Mouse (Mus musculus): Measurements from ENCODE around the gene Drg2.

Gene Drg2

DNA sequence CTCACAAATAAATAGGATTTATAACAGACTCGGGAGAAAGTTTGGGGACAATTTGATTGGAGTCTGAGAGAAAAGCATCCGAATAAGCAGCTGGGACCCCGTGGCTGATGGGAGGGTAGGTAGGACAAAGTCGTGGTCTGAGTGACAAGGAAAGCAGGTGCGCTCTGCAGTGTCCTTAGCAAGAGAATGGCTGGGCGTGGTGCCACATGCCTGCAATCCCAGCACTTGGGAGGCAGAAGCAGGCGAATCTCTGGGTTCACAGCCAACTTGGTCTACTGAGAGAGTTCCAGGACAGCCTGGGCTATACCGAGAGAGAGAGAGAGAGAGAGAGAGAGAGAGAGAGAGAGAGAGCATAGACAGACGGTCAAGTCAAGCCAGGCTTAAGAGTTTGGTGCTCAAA, 16.4 kb downstream of the Drg2 start:
- DNase-seq (ENCODE audit: low read depth) = no peak

GRCm38 (mm10) chr11:60474534-60474933, 20.1 kb downstream of the Drg2 start:
- no peak for DNase-seq (ENCODE audit: low read depth)

DNA sequence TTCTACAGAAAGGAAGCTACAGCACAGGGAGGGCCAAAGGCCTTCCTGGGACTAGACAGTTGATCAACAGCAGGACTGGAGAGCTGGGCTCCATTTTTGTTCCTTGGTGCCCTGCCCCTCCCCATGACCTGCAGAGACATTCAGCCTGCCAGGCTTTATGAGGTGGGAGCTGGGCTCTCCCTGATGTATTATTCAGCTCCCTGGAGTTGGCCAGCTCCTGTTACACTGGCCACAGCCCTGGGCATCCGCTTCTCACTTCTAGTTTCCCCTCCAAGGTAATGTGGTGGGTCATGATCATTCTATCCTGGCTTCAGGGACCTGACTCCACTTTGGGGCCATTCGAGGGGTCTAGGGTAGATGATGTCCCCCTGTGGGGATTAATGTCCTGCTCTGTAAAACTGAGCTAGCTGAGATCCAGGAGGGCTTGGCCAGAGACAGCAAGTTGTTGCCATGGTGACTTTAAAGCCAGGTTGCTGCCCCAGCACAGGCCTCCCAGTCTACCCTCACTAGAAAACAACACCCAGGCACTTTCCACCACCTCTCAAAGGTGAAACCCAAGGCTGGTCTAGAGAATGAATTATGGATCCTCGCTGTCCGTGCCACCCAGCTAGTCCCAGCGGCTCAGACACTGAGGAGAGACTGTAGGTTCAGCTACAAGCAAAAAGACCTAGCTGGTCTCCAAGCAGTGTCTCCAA, 21.4 kb downstream of the Drg2 start:
- DNase-seq (ENCODE audit: low read depth) = no peak

GRCm38 (mm10) chr11:60478121-60478520, 23.7 kb downstream of the Drg2 start:
- no peak for DNase-seq (ENCODE audit: low read depth)

GRCm38 (mm10) chr11:60486267-60486666, 31.9 kb downstream of the Drg2 start:
- DNase-seq (ENCODE audit: low read depth) = no peak

DNA sequence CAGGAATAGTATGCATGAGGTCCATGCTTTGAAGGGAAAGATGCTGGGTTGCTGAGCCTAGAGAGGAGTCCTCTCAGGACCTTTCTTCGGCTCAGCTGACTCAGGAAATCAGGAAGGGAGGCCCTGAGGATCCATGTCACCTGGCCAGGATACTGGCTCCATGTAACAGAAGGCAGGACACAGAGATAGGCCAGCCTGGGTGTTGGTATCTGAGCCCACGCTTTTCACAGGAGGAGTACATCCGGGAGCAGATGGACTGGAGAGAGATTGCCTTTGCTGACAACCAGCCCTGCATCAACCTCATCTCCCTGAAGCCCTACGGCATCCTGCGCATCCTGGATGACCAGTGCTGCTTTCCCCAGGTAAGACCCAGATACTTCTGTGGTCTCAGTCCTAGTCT, 38.3 kb downstream of the Drg2 start:
- no peak for DNase-seq (ENCODE audit: low read depth)

- DNase-seq (ENCODE audit: low read depth) = peak; percentile 26
Measured at GRCm38 (mm10) chr11:60495692-60496091, 41.3 kb downstream of the Drg2 start.

DNA sequence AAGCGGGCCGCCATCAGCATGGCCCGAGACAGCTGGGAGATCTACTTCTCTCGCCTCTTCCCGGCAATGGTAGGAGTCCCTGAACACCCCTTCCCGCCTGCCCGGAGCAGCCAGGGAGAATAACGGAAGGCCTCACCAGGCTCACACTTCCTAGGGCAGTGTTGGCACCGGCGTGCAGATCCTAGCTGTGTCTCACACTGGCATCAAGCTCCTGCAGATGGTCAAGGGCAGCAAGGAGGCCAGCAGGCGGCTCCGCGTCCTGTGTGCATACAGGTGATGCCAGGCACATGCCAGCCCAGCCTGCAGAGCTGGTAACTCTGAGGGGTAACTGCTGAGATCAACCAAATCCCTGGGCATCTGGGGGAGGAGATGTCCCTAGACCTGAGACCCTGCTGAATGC, 52.9 kb downstream of the Drg2 start:
- DNase-seq (ENCODE audit: low read depth) = no peak

DNA sequence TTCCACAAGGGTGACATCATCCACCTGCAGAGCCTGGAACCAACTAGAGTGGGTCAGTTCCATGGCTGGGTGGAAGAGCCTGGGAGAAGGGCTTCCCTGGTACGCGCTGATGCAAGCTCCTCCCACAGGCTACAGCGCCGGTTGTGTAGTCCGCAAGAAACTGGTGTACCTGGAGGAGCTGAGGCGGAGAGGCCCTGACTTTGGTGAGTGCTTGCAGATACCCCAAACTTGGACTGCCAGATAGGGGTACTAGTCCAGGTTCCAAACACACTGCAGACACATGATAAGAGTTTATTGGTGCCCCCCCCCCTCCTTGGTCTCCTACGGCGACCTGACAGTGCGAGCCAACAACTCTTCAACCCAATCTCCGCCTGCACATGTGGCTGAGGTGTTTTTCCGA, 54.6 kb downstream of the Drg2 start:
- no peak for DNase-seq (ENCODE audit: low read depth)

- DNase-seq (ENCODE audit: low read depth) = no peak
Measured at GRCm38 (mm10) chr11:60509500-60509899, 55.1 kb downstream of the Drg2 start.

- DNase-seq (ENCODE audit: low read depth) = no peak
Measured at GRCm38 (mm10) chr11:60511893-60512292, 57.5 kb downstream of the Drg2 start.

DNA sequence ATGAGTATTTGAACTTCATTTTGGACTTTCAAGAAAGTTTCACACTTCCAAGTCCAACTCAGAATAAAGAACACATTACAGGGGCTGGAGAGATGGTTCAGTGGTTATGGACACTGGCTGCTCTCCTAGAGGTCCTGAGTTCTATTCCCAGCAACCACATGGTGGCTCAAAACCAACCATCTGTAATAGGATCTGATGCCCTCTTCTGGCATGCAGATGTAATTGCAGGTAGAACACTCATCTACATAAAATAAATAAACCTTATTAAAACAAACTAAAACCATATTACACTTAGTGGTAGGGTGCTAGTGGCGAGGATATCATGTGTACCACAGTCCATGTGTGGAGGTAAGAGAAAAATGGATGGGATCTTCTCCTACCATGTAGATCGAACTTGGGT, 58.1 kb downstream of the Drg2 start:
- DNase-seq (ENCODE audit: low read depth) = no peak

DNA sequence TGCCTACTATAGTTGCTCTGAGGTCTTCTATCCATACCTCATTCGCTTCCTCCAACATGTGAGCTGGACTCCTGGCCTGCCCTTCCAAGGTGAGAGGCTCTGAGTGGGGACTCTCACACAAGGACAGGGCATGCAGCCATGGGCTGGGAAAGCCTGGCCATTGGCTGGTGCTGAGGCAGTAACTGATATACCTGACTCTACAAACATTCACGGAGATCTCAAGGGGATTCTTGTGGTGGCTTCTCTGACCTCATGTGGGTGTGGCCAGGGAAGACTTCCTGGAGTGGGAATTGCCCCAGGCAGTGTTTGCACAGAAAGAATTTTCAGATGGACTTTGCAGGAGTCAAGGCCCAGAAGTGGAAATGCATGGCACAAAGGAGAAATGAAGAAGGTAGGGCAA, 60.5 kb downstream of the Drg2 start:
- DNase-seq (ENCODE audit: low read depth) = peak; percentile 40

- DNase-seq (ENCODE audit: low read depth) = no peak
Measured at GRCm38 (mm10) chr11:60518305-60518704, 63.9 kb downstream of the Drg2 start.
